Mouse (Mus musculus): Measurements from ENCODE around the gene Setd1a. TPM values are rescaled to one million over a fixed set of nuclear protein-coding genes. Genes with fewer than 3 reads are reported as not detected.

The Setd1a gene
- 85.9 TPM for total RNA-seq (2023)

GRCm38 (mm10) chr7:127776426-127776825 is at the start of gene Setd1a:
TSS of gene Setd1a (plus strand) at chr7:127776670.

GRCm38 (mm10) chr7:127732066-127732465 is 44.4 kb upstream of the Setd1a start, which contains the start of gene Ctf2:
TSS of gene Ctf2 (minus strand) at chr7:127732166.

GRCm38 (mm10) chr7:127744366-127745045 is 32.0 kb upstream of the Setd1a start, which contains the start of gene Fbxl19:
TSS of gene Fbxl19 (plus strand) at chr7:127744543.

GRCm38 (mm10) chr7:127769651-127770038 is 6.8 kb upstream of the Setd1a start, which contains the start of gene Orai3:
TSS of gene Orai3 (plus strand) at chr7:127769815.

GRCm38 (mm10) chr7:127785308-127785707 is 8.8 kb downstream of the Setd1a start, which contains the start of gene Gm49388:
TSS of gene Gm49388 (plus strand) at chr7:127785608.

GRCm38 (mm10) chr7:127800435-127801009 is 24.1 kb downstream of the Setd1a start, which contains the start of gene Hsd3b7:
TSS of gene Hsd3b7 (plus strand) at chr7:127800604.

GRCm38 (mm10) chr7:127824176-127824871 is 47.9 kb downstream of the Setd1a start, which contains the start of the genes Stx4a and Stx1b:
TSS of gene Stx4a (plus strand) at chr7:127824294.
TSS of gene Stx1b (minus strand) at chr7:127824549.

Other genes starting within 250 kb of the Setd1a start
- 10.0 TPM for gene Tmem265, start 215.3 kb upstream of the Setd1a start, total RNA-seq (2023)
- gene Phkg2, start 203.3 kb upstream of the Setd1a start, total RNA-seq (2023) = 139 TPM
- 0.38 TPM for gene Ccdc189, start 188.1 kb upstream of the Setd1a start, total RNA-seq (2023)
- gene Rnf40, start 187.9 kb upstream of the Setd1a start, total RNA-seq (2023) = 138 TPM
- 2.9 TPM for gene Zfp629, start 160.9 kb upstream of the Setd1a start, total RNA-seq (2023)
- 21.5 TPM for gene Bcl7c, start 67.7 kb upstream of the Setd1a start, total RNA-seq (2023)
- not detected for gene Ctf1, start 63.9 kb upstream of the Setd1a start, total RNA-seq (2023)
- gene Ctf2, start 44.5 kb upstream of the Setd1a start, total RNA-seq (2023) = not detected
- gene Fbxl19, start 32.1 kb upstream of the Setd1a start, total RNA-seq (2023) = 5.2 TPM
- gene Orai3, start 6.9 kb upstream of the Setd1a start, total RNA-seq (2023) = 6.8 TPM
- gene Gm49388, start 8.9 kb downstream of the Setd1a start, total RNA-seq (2023) = 0.79 TPM
- gene Hsd3b7, start 23.9 kb downstream of the Setd1a start, total RNA-seq (2023) = 4.5 TPM
- 106 TPM for gene Stx4a, start 47.6 kb downstream of the Setd1a start, total RNA-seq (2023)
- not detected for gene Stx1b, start 47.9 kb downstream of the Setd1a start, total RNA-seq (2023)
- gene Zfp646, start 99.6 kb downstream of the Setd1a start, total RNA-seq (2023) = 85.5 TPM
- 23.0 TPM for gene Zfp668, start 100.2 kb downstream of the Setd1a start, total RNA-seq (2023)
- 0.35 TPM for gene Prss53, start 114.3 kb downstream of the Setd1a start, total RNA-seq (2023)
- not detected for gene Gm21974, start 118.8 kb downstream of the Setd1a start, total RNA-seq (2023)
- 13.3 TPM for gene Vkorc1, start 118.9 kb downstream of the Setd1a start, total RNA-seq (2023)
- 21.5 TPM for gene Bckdk, start 127.4 kb downstream of the Setd1a start, total RNA-seq (2023)
- 40.6 TPM for gene Kat8, start 135.8 kb downstream of the Setd1a start, total RNA-seq (2023)
- not detected for gene Prss8, start 153.4 kb downstream of the Setd1a start, total RNA-seq (2023)
- gene Prss36, start 170.1 kb downstream of the Setd1a start, total RNA-seq (2023) = 1.7 TPM
- 1,107 TPM for gene Fus, start 190.8 kb downstream of the Setd1a start, total RNA-seq (2023)
- gene Pycard, start 217.2 kb downstream of the Setd1a start, total RNA-seq (2023) = 47.8 TPM
- 0.35 TPM for gene Trim72, start 227.3 kb downstream of the Setd1a start, total RNA-seq (2023)